Mouse (Mus musculus) lung, postnatal 0 days (tissue): Measurements from ENCODE around the gene Tmem74b.

Source experiments
- CTCF ChIP-seq: IDR thresholded peaks from 2 replicates; pipeline ENCODE4 v1.5.1; 2016; ENCODE audit warnings: antibody characterized with exemption, mild to moderate bottlenecking
- EP300 ChIP-seq: IDR thresholded peaks from 2 replicates; pipeline ENCODE4 v1.6.1; 2016; ENCODE audit warnings: antibody characterized with exemption, mild to moderate bottlenecking, control low read depth

GRCm38 (mm10) chr2:151712647-151713046 is 10.8 kb downstream of the Tmem74b start:
- TF ChIP-seq CTCF (no peak), EP300 (no peak)
